Mouse (Mus musculus): ENCODE measurements around the gene Tipin.

GRCm38 (mm10) chr9:64264813-64265212 lies 16.6 kb upstream of the Tipin start:
- TF ChIP-seq CTCF (IDR thresholded peaks at IDR 0.05; ENCODE audit: low read depth, low read length) (no peak), EP300 (IDR thresholded peaks at IDR 0.05; ENCODE audit: insufficient read depth, low read depth, low read length) (no peak), POLR2A (IDR thresholded peaks at IDR 0.05; ENCODE audit: insufficient read depth, low read length) (no peak)
